Mouse (Mus musculus) megakaryocyte, embryonic 14.5 days (primary cell): ENCODE measurements at regions not wholly inside any gene's neighbourhood (a gene's known extent, or its start where the extent isn't known, plus 50 kb on each side); places are given as distances from the start of the nearest gene placed in this dataset.

Experiments
- H3K27me3 ChIP-seq: replicated peaks from 2 replicates; pipeline ENCODE3; 2012; ENCODE audit warnings: inconsistent platforms
- H3K36me3 ChIP-seq: replicated peaks from 2 replicates; pipeline ENCODE3; 2012; ENCODE audit warnings: low read length, inconsistent platforms, mixed read lengths
- H3K4me1 ChIP-seq: 2 replicates; pipeline ENCODE4 v1.6.1; 2012; ENCODE audit warnings: inconsistent platforms
- H3K4me3 ChIP-seq: replicated peaks from 2 replicates; pipeline ENCODE3; 2012; ENCODE audit warnings: moderate library complexity, mild to moderate bottlenecking, inconsistent platforms
- H3K9me3 ChIP-seq: 2 replicates; pipeline ENCODE4 v1.6.1; 2012; ENCODE audit warnings: inconsistent platforms
- FLI1 ChIP-seq: IDR thresholded peaks from 2 replicates; pipeline ENCODE4 v1.6.1; 2012; ENCODE audit warnings: low read length, inconsistent platforms, mixed read lengths
- GATA1 ChIP-seq: IDR thresholded peaks from 3 replicates; pipeline ENCODE4 v1.6.1; 2012; ENCODE audit warnings: mixed read lengths, low read length, inconsistent platforms, borderline replicate concordance

- TF ChIP-seq FLI1 (no peak), GATA1 (no peak)
- no peaks in the 10 kb centered on the region for H3K36me3 ChIP-seq
- H3K9me3 ChIP-seq = no peaks in the 10 kb centered on the region; the same call in 1 of the 2 replicates
- no peaks in the 10 kb centered on the region for H3K27me3 ChIP-seq
- no peak overlapping the region for H3K4me3 ChIP-seq
- peaks cover 42% of the 10 kb centered on the region for H3K4me1 ChIP-seq
These were observed 273.6 kb downstream of the Cd47 start for GRCm38 (mm10) chr16:50073979-50074378.

GRCm38 (mm10) chr16:50075641-50076040 lies 275.3 kb downstream of the Cd47 start:
- Histone ChIP-seq H3K4me1 (peaks cover 34% of the 10 kb centered on the region), H3K9me3 (no peaks in the 10 kb centered on the region; the same call in 1 of the 2 replicates), H3K36me3 (no peaks in the 10 kb centered on the region), H3K27me3 (no peaks in the 10 kb centered on the region), H3K4me3 (no peak overlapping the region)
- no peak for TF ChIP-seq GATA1

- H3K36me3 ChIP-seq = no peaks in the 10 kb centered on the region
- no peak overlapping the region for H3K4me3 ChIP-seq
- TF ChIP-seq GATA1 = no peak
- TF ChIP-seq FLI1 = no peak
- no peaks in the 10 kb centered on the region for H3K9me3 ChIP-seq
- H3K4me1 ChIP-seq = peaks cover 20% of the 10 kb centered on the region
- H3K27me3 ChIP-seq = no peaks in the 10 kb centered on the region
These were observed 281.2 kb downstream of the Cd47 start for GRCm38 (mm10) chr16:50081511-50081910.

- Histone ChIP-seq H3K36me3 (no peaks in the 10 kb centered on the region), H3K27me3 (no peaks in the 10 kb centered on the region), H3K9me3 (no peaks in the 10 kb centered on the region), H3K4me1 (peaks cover 15% of the 10 kb centered on the region), H3K4me3 (no peak overlapping the region)
- TF ChIP-seq FLI1 (no peak), GATA1 (no peak)
These were observed 292.0 kb downstream of the Cd47 start for GRCm38 (mm10) chr16:50092318-50092717.

- Histone ChIP-seq H3K9me3 (no peaks in the 10 kb centered on the region), H3K4me1 (peaks cover 15% of the 10 kb centered on the region), H3K4me3 (no peak overlapping the region), H3K36me3 (no peaks in the 10 kb centered on the region), H3K27me3 (no peaks in the 10 kb centered on the region)
- TF ChIP-seq FLI1 (no peak), GATA1 (no peak)
These were observed 292.4 kb downstream of the Cd47 start for GRCm38 (mm10) chr16:50092780-50093179.

GRCm38 (mm10) chr16:50095858-50096551 lies 295.7 kb downstream of the Cd47 start:
- Histone ChIP-seq H3K36me3 (no peaks in the 10 kb centered on the region), H3K27me3 (no peaks in the 10 kb centered on the region), H3K4me1 (peaks cover 15% of the 10 kb centered on the region), H3K4me3 (peak overlapping the region; percentile 65), H3K9me3 (no peaks in the 10 kb centered on the region)
- TF ChIP-seq GATA1 (no peak), FLI1 (no peak)

- H3K4me3 ChIP-seq = peak overlapping the region; percentile 51
- H3K4me1 ChIP-seq = peaks cover 15% of the 10 kb centered on the region
- TF ChIP-seq GATA1 = no peak
- no peak for TF ChIP-seq FLI1
- no peaks in the 10 kb centered on the region for H3K9me3 ChIP-seq
- H3K27me3 ChIP-seq = no peaks in the 10 kb centered on the region
- H3K36me3 ChIP-seq = no peaks in the 10 kb centered on the region
These were observed 296.2 kb downstream of the Cd47 start for GRCm38 (mm10) chr16:50096563-50096962.

- TF ChIP-seq FLI1 (no peak), GATA1 (no peak)
- Histone ChIP-seq H3K27me3 (peaks cover 3% of the 10 kb centered on the region), H3K4me3 (no peak overlapping the region), H3K9me3 (no peaks in the 10 kb centered on the region; the same call in 1 of the 2 replicates), H3K4me1 (no peaks in the 10 kb centered on the region), H3K36me3 (no peaks in the 10 kb centered on the region)
These were observed 303.0 kb downstream of the Cd47 start for GRCm38 (mm10) chr16:50103340-50103739.

- Histone ChIP-seq H3K27me3 (no peaks in the 10 kb centered on the region), H3K4me3 (no peak overlapping the region), H3K9me3 (peaks cover 3% of the 10 kb centered on the region; the same call in 1 of the 2 replicates), H3K36me3 (no peaks in the 10 kb centered on the region), H3K4me1 (peaks cover 5% of the 10 kb centered on the region)
- TF ChIP-seq GATA1 (no peak), FLI1 (no peak)
These were observed 314.0 kb downstream of the Bbx start for GRCm38 (mm10) chr16:50118150-50118549.

- Histone ChIP-seq H3K36me3 (no peaks in the 10 kb centered on the region), H3K27me3 (no peaks in the 10 kb centered on the region), H3K9me3 (peaks cover 3% of the 10 kb centered on the region; the same call in 1 of the 2 replicates), H3K4me3 (no peak overlapping the region), H3K4me1 (0 out of 2 replicates have a peak, but pooled peaks cover under 1% of the 10 kb centered on the region)
- TF ChIP-seq GATA1 = no peak
- no peak for TF ChIP-seq FLI1
These were observed 309.7 kb downstream of the Bbx start for GRCm38 (mm10) chr16:50122460-50122859.
